Mouse (Mus musculus) inflammation-experienced regulatory T-cells, adult 6 months (primary cell): ENCODE data around the gene Tgm1. TPM values are rescaled to one million over a fixed set of nuclear protein-coding genes. Genes with fewer than 3 reads are reported as not detected.

Experiments used
- ATAC-seq: one replicate; pipeline ENCODE4 v1.8.0; 2017
- polyA plus RNA-seq, 3 experiments: library from polyadenylated mRNA; unstranded; fragments of 100-300 nt; shearing (Covaris generic); gene quantifications; one replicate each; pipeline ENCODE4 v1.2.1; 2017

Tgm1 gene
- polyA plus RNA-seq, 3 experiments from 2014 or later = not detected

DNA sequence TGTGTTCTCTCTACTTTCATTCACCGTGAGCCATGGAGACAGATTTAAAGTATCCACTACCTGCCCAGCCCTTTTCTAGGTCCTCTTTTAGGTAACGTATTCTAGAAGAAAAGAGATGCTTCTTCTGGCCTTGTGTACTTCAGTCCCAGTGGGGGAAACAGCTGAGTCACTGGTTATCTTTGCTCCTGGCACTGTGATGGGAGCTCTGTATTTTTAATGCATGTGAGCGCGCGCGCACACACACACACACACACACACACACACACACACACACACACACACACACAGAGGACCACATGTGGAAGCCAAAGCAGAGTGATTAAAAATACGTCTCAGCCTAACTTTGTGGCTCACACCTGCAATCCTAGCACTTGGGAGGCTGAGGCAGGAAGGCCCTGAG, 9.7 kb upstream of the Tgm1 start:
- ATAC-seq = no peak

DNA sequence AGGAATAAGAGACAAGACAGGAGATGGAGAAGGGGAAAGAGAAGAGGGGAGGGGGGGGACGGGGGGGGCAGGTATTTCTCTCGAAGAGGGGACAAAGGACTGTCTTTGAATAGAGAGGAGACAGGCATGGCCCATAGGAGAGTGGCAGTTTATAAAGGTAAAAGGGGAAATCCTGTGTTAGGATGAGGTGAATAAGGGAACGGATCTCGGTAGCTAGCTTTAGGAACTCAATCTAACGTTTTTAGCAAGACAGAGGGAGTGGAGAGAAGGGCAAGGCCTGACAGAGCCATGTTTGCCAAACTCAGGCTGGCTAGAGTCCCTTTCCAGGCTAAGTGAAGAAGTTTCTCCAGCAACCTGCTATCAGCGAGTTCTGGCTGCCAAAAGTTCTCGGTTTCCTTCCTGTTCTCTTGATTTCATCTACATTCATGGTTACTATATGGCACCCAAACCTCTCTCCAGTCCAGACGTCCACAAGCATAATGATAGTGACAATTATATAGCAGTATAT, 8.8 kb upstream of the Tgm1 start:
- no peak for ATAC-seq

GRCm38 (mm10) chr14:55721700-55722437, 8.1 kb upstream of the Tgm1 start, which contains the start of gene Rabggta:
Rabggta (minus strand) TSS chr14:55722263.
- peak; percentile 60 for ATAC-seq

GRCm38 (mm10) chr14:55721076-55721475, 7.3 kb upstream of the Tgm1 start:
- no peak for ATAC-seq

- no peak for ATAC-seq
These were observed 6.9 kb upstream of the Tgm1 start for GRCm38 (mm10) chr14:55720666-55721065.

GRCm38 (mm10) chr14:55719737-55720136, 6.0 kb upstream of the Tgm1 start:
- ATAC-seq = no peak

DNA sequence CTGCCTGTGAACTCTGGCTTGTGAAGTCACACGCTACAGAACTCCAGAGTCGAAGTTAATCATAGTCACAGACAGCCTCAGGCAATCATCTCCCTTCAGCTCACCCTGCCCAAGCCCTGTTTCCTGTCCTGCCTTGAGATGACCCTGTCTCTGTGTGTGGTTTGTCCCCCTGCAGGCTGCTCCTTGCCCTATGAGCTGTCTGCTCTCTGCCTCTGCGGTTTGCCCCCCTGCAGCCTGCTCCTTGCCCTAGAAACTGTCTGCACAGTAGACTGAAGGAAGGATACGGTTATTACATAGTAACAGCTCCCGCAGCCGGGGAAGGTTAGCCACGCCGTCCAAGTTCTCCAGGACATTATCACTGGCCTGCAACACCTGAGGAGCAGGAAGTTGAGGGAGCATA, 3.2 kb upstream of the Tgm1 start:
- no peak for ATAC-seq

DNA sequence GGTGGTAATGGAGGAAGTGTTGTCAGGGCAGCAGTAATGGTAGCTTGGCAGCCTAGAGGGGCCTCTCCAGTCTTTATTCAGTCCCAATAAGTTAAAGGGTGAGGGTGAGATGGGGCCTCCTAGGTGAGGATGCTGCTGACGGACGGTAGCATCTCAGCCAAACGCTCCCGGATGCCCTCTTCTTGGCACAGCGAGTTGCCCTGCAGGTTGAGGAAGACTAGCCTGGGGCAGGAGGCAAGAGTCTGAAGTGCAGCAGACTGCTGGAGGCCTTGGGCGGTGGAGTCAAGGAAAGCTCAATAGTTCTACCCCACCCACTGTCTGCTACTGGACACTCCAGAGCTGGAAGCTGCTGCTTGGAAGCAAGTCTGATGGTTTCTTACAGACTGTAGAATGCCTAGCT, 2.5 kb upstream of the Tgm1 start:
- ATAC-seq = no peak

DNA sequence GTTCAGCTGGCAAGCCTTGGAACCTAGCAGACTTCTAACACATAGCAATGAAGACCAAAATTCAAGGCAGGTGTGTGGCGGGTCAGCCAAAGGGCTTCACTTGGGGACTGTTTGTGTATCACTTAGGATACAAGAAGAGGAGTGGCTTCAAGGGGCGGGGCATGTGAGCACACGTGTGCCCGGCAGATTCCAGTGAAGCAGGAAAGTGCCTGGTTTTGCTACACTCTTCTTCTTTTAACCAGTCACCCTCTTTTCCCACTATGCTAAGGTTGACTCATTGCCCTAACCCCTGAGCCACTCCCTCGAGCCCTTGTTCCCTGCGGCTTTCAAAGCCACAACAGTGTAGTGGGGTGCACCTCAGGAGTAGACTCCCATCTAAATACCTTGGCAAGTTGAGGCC, 1.2 kb upstream of the Tgm1 start:
- ATAC-seq = no peak

GRCm38 (mm10) chr14:55713007-55713728, 558 bp downstream of the Tgm1 start:
- ATAC-seq = no peak

- ATAC-seq = no peak
These were observed 1.9 kb downstream of the Tgm1 start for GRCm38 (mm10) chr14:55711786-55712185.

DNA sequence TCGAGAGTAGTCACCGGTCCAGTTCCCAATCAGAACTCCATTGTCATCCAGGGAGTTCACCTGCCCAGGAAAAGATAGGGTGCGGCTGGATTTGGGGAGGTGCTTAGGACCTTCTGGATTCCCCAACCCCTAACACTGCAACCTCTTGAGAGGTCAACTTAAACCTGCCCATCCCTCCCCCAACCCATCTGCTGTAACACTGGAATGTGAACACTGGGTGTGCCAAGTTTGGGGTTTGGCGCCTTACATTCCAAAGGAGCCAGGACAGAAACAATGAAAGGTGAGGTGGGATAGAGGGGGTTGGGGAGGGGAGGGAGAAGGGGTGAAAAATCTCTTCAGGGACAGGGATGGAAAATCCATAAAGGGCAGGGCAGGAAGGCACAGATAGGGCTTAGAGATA, 4.2 kb downstream of the Tgm1 start:
- ATAC-seq = no peak

GRCm38 (mm10) chr14:55707397-55707796, 6.3 kb downstream of the Tgm1 start:
- no peak for ATAC-seq

DNA sequence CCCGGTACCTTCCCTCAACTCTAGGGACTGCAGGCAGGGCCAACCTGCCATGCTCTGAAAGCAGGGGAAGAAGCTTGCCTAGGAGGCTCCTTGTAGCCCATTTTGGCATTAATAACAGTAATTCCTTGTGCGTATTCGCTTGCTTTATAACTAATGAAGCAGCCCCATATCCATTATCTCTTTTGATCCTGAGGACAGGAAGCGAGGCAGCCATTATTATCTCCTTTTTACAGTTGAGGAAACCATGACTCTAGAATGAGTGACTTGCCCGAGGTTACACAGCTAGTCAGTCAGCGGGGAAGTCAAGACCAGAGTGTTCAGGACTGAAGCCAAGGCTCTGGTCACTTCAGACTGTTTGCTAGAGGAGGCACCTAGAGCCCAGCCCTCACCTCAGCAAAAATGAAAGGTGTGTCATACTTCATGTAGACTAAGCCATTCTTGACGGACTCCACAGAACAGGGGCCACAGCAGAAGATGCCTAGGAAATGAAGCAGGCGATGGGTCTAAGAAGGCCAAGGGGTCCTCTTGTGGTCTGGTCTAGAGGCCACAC, 7.6 kb downstream of the Tgm1 start:
- no peak for ATAC-seq

GRCm38 (mm10) chr14:55702761-55703160, 11.0 kb downstream of the Tgm1 start:
- ATAC-seq = no peak

- no peak for ATAC-seq
These were observed 12.6 kb downstream of the Tgm1 start for GRCm38 (mm10) chr14:55701131-55701530.

GRCm38 (mm10) chr14:55697226-55697625, 16.5 kb downstream of the Tgm1 start:
- no peak for ATAC-seq

GRCm38 (mm10) chr14:55689433-55689832, 24.3 kb downstream of the Tgm1 start:
- no peak for ATAC-seq

DNA sequence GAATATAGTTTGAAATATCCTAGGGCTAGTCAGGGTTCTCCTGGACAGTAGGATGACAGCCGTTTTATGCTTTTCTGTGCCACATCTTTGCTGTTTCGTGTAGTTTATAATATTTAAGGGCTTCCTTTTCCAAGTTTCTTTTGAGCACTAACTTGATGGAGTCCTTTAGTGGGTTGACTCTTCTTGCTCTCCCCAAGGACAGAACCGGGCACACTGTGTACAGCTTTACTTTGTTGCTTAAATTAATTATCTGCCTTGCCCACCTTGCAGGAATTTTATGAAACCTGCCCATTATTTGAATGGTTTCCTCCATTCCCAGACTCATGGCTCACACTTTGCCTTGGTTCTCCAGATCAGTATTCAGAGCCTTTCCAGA, 31.6 kb downstream of the Tgm1 start:
- ATAC-seq = no peak

DNA sequence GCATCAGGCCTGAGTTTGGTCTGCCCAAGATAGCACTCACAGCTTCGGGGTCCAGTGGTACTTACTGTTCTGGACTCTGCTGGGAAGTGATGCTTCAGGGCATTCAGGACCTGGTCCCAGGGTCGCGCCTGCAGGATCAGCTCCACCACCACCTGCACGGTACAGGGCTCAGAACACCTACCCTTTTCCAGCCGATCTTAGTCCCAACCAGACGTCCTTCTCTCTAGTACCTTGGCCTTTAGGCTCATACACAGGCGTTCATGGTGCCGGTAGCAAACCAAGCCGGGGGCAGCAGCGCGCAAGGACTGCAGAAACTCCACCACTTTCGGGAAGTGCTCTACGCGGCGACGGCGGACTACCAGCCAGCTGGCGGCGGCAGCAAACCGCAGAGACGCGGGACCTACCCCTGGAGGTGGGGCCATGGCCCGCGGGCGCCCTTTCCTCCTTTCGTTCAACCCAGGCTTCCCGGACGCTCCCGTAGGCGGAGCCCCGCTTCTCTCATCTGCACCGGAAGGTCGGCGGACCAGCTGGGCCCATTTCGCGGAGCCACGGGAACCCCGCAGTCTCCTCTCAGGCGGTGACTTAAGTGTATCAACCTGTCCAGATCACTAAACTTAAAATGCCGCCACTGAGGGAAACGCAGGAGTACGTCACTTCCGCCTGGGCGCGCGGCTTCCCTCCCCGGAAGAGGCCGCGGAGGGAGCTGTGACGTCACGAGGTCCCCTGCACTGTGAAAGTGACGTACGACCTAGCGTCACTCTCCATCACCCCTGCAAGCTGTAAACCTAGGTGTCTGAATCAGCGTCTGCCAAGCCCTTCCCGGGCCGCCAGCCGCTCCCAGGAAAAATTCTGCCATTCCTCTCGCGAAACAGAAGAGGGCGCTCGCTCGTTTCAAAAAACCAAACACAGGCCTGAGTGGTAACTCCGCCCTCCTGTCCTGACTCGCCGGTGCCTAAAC, 32.3 kb downstream of the Tgm1 start, which contains the start of gene Tinf2:
TSS of gene Tinf2 (minus strand) at position 661 of the 958 bp plus-strand sequence.
- peak; percentile 90 for ATAC-seq

DNA sequence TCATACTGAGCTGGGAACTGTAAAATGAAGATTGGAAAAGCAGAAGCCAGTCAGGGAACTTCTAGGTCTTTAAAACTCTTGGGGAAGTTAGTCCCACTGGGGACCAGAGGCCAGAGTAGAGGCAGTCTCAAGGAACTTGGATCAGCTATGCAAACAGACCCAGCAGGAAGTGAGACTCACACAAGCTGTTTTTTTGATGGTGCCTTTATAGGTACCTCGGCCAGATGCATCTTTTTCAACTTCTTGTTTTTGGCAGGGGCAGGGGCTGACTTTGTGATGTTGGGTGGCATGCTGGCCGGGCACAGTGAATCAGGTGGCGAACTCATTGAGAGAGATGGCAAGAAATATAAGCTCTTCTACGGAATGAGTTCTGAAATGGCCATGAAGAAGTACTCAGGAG, 36.1 kb downstream of the Tgm1 start:
- no peak for ATAC-seq

DNA sequence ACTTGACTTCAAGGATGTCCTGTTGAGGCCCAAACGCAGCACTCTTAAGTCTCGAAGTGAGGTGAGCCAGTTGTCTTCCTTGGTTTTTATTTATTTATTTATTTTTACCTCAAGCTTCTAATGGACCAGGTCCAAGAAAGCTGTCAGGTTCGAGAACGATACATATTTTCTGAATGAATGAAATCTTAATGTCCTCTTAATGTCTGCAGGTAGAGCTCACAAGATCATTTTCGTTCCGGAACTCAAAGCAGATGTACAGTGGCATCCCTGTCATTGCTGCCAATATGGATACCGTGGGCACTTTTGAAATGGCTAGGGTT, 41.0 kb downstream of the Tgm1 start:
- no peak for ATAC-seq
